Mouse (Mus musculus): ENCODE results near the gene Plekha8. TPM values are rescaled to one million over a fixed set of nuclear protein-coding genes. Genes with fewer than 3 reads are reported as not detected.

Plekha8 gene
- total and polyA plus RNA-seq, 2 experiments: 3.6 to 13.4 TPM

DNA sequence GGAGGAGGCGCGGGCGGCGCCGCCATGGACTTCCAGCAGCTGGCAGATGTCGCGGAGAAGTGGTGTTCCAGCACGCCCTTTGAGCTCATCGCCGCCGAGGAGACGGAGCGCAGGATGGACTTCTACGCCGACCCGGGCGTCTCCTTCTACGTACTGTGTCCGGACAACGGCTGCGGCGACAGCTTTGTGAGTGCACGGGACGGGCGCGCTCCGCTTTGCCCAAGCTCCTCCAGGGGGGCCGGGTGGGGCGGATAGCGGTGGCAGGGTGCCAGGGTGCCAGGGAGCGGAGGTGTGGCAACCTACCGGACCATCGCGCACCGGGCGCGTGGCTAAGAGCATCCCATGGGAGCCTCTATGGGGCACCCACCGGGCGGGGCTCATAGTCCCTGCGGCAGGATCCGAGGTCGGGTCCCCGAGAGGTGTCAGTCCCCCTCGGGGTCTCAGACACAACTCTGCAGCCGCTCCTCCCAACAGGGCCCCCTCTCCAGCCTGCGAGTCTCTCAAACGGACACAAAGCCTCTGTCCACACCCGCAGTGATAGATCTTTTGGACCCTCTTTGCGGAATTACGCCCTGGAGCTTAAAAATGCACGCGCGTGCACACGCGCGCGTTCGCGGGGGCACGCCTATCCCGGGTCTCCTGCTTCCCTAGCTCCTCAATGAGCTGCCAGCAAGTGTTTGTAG lies 87.0 kb downstream of the Plekha8 start:
- Histone ChIP-seq H3K36me3 (ENCODE audit: control insufficient read depth, insufficient read depth, low read length) (no peaks in the 10 kb centered on the region), H3K79me2 (ENCODE audit: control insufficient read depth, insufficient read depth, low read length) (no peaks in the 10 kb centered on the region), H3K9ac (ENCODE audit: low read depth, low read length) (peak overlapping the region; percentile 77), H3K27ac (replicated peaks; ENCODE audit: insufficient read depth, low read depth, low read length) (peak overlapping the region; percentile 32), H3K27me3 (ENCODE audit: control insufficient read depth, insufficient read depth, low read length) (no peaks in the 10 kb centered on the region), H3K4me3 (ENCODE audit: insufficient read depth, low read depth, low read length) (peak overlapping the region; percentile 95), H3K4me1 (ENCODE audit: control insufficient read depth, insufficient read depth, low read length) (0 out of 2 replicates have a peak, but pooled peaks cover 5% of the 10 kb centered on the region)
- under 1% methylated on average over 61 of the region's 61 CpGs for WGBS
- TF ChIP-seq CTCF (IDR thresholded peaks at IDR 0.05; ENCODE audit: low read depth, low read length): no peak
- TF ChIP-seq POLR2A (IDR thresholded peaks at IDR 0.05; ENCODE audit: extremely low read depth, insufficient read depth, low read length): 0 out of 2 replicates have a peak, but pooled peaks have one; percentile 42
- DNase-seq (ENCODE audit: extremely low read depth, low read depth, low spot score): peak; percentile 69

DNA sequence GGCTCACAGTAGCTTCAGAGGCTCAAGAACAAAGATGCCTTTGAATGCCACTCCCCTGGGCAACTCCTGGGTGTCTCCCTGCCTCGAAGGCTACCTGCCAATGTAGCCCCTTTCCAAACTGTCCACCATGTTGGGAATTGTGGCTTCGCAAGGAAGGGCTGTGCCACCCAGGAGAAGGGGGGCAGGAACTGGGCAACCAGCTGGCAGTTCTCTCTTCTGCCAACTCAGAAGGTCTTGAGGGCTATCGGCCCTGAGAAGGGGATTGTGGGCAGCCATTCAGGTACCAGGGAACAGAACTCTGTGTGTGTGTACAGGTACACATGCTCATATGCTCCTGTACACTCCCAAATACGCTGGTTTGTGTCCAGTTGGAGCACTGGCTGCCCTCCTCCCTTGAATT lies 89.2 kb downstream of the Plekha8 start:
- Histone ChIP-seq H3K27me3 (ENCODE audit: control insufficient read depth, insufficient read depth, low read length) (no peaks in the 10 kb centered on the region), H3K36me3 (ENCODE audit: control insufficient read depth, insufficient read depth, low read length) (no peaks in the 10 kb centered on the region), H3K4me1 (ENCODE audit: control insufficient read depth, insufficient read depth, low read length) (0 out of 2 replicates have a peak, but pooled peaks cover 5% of the 10 kb centered on the region), H3K79me2 (ENCODE audit: control insufficient read depth, insufficient read depth, low read length) (no peaks in the 10 kb centered on the region), H3K9ac (ENCODE audit: low read depth, low read length) (no peak overlapping the region), H3K4me3 (ENCODE audit: insufficient read depth, low read depth, low read length) (no peak overlapping the region), H3K27ac (replicated peaks; ENCODE audit: insufficient read depth, low read depth, low read length) (no peak overlapping the region)
- DNase-seq (ENCODE audit: extremely low read depth, low read depth, low spot score): no peak
- WGBS: 93% methylated on average over 4 of the region's 4 CpGs
- TF ChIP-seq CTCF (IDR thresholded peaks at IDR 0.05; ENCODE audit: low read depth, low read length) (no peak), POLR2A (IDR thresholded peaks at IDR 0.05; ENCODE audit: extremely low read depth, insufficient read depth, low read length) (no peak)

- Histone ChIP-seq H3K9ac (ENCODE audit: low read depth, low read length) (no peak overlapping the region), H3K27ac (replicated peaks; ENCODE audit: insufficient read depth, low read depth, low read length) (no peak overlapping the region), H3K79me2 (ENCODE audit: control insufficient read depth, insufficient read depth, low read length) (no peaks in the 10 kb centered on the region), H3K4me1 (ENCODE audit: control insufficient read depth, insufficient read depth, low read length) (0 out of 2 replicates have a peak, but pooled peaks cover 5% of the 10 kb centered on the region), H3K27me3 (ENCODE audit: control insufficient read depth, insufficient read depth, low read length) (no peaks in the 10 kb centered on the region), H3K36me3 (ENCODE audit: control insufficient read depth, insufficient read depth, low read length) (no peaks in the 10 kb centered on the region), H3K4me3 (ENCODE audit: insufficient read depth, low read depth, low read length) (no peak overlapping the region)
- no peak for TF ChIP-seq CTCF (IDR thresholded peaks at IDR 0.05; ENCODE audit: low read depth, low read length)
- no peak for TF ChIP-seq POLR2A (IDR thresholded peaks at IDR 0.05; ENCODE audit: extremely low read depth, insufficient read depth, low read length)
- 86% methylated on average over 5 of the region's 5 CpGs for WGBS
- DNase-seq (ENCODE audit: extremely low read depth, low read depth, low spot score): no peak
These were observed 90.2 kb downstream of the Plekha8 start for GRCm38 (mm10) chr6:54685103-54685502.

DNA sequence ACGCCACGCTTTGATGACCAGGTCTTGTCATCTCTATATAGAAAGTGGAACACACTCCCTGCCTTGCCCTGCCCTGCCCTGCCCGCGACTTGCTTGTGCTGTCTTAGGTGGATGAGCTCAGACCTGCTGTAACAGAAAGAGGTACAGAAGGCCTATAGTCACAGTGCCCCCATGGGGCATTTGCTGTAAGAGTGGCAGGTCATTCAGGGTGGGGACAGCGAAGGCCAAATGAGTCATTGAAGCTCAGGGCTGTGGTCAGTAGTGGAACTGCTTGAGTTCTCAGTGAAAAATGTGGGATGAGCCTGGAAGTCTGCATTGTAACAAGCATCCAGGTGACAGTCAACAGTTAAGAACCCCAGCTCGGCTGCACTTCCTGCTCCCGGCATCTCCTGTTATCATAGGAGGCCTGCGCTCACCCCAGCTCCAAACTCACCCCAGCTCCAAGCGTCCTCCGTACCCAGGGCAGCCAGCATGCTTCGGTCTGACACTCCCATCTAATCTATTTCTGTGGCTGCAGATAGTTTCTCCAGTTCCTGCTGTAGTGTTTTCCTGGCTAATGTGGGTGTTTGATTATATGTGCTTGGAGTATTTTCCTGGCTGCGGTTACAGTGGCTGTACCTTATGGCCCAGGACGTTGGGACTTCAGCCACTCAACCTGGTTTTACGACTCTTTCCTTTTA lies 90.9 kb downstream of the Plekha8 start:
- WGBS: 81% methylated on average over 14 of the region's 14 CpGs
- no peak for TF ChIP-seq POLR2A (IDR thresholded peaks at IDR 0.05; ENCODE audit: extremely low read depth, insufficient read depth, low read length)
- TF ChIP-seq CTCF (IDR thresholded peaks at IDR 0.05; ENCODE audit: low read depth, low read length): no peak
- DNase-seq (ENCODE audit: extremely low read depth, low read depth, low spot score): no peak
- H3K9ac ChIP-seq (ENCODE audit: low read depth, low read length): no peak overlapping the region
- H3K27me3 ChIP-seq (ENCODE audit: control insufficient read depth, insufficient read depth, low read length): no peaks in the 10 kb centered on the region
- no peak overlapping the region for H3K27ac ChIP-seq (replicated peaks; ENCODE audit: insufficient read depth, low read depth, low read length)
- no peaks in the 10 kb centered on the region for H3K79me2 ChIP-seq (ENCODE audit: control insufficient read depth, insufficient read depth, low read length)
- H3K36me3 ChIP-seq (ENCODE audit: control insufficient read depth, insufficient read depth, low read length): no peaks in the 10 kb centered on the region
- H3K4me3 ChIP-seq (ENCODE audit: insufficient read depth, low read depth, low read length): no peak overlapping the region
- H3K4me1 ChIP-seq (ENCODE audit: control insufficient read depth, insufficient read depth, low read length): 0 out of 2 replicates have a peak, but pooled peaks cover 5% of the 10 kb centered on the region

- Histone ChIP-seq H3K27ac (replicated peaks; ENCODE audit: insufficient read depth, low read depth, low read length) (no peak overlapping the region), H3K79me2 (ENCODE audit: control insufficient read depth, insufficient read depth, low read length) (no peaks in the 10 kb centered on the region), H3K9ac (ENCODE audit: low read depth, low read length) (no peak overlapping the region), H3K27me3 (ENCODE audit: control insufficient read depth, insufficient read depth, low read length) (no peaks in the 10 kb centered on the region), H3K36me3 (ENCODE audit: control insufficient read depth, insufficient read depth, low read length) (no peaks in the 10 kb centered on the region), H3K4me1 (ENCODE audit: control insufficient read depth, insufficient read depth, low read length) (0 out of 2 replicates have a peak, but pooled peaks cover 5% of the 10 kb centered on the region), H3K4me3 (ENCODE audit: insufficient read depth, low read depth, low read length) (no peak overlapping the region)
- 90% methylated on average over 21 of the region's 21 CpGs for WGBS
- no peak for DNase-seq (ENCODE audit: extremely low read depth, low read depth, low spot score)
- no peak for TF ChIP-seq POLR2A (IDR thresholded peaks at IDR 0.05; ENCODE audit: extremely low read depth, insufficient read depth, low read length)
- no peak for TF ChIP-seq CTCF (IDR thresholded peaks at IDR 0.05; ENCODE audit: low read depth, low read length)
These were observed 92.2 kb downstream of the Plekha8 start for GRCm38 (mm10) chr6:54686946-54687737.
